Mouse (Mus musculus) hindbrain, embryonic 15.5 days (tissue): ENCODE measurements around the gene A630001G21Rik. TPM values are rescaled to one million over a fixed set of nuclear protein-coding genes. Genes with fewer than 3 reads are reported as not detected.

ENCODE experiments used
- ATAC-seq: fragments of 200-750 bp; cut with Nextera tagmentation; 2 replicates; pipeline ENCODE4 v1.8.0; 2017; ENCODE audit warnings: low read depth, moderate number of reproducible peaks, moderate TSS enrichment; ENCODE audit not compliant: low FRiP score
- H3K27ac ChIP-seq: fragments of 300-500 bp; sonication (generic); replicated peaks from 2 replicates; pipeline ENCODE4 v1.5.1; 2015; ENCODE audit warnings: mild to moderate bottlenecking, inconsistent platforms
- H3K27me3 ChIP-seq: fragments of 300-500 bp; sonication (generic); 2 replicates; pipeline ENCODE4 v1.6.1; 2015; ENCODE audit warnings: control low read depth, inconsistent platforms
- H3K36me3 ChIP-seq: fragments of 300-500 bp; sonication (generic); 2 replicates; pipeline ENCODE4 v1.6.1; 2015; ENCODE audit warnings: control low read depth, inconsistent platforms
- H3K4me1 ChIP-seq: fragments of 300-500 bp; sonication (generic); replicated peaks from 2 replicates; pipeline ENCODE4 v1.6.1; 2015; ENCODE audit warnings: control low read depth, inconsistent platforms
- H3K4me2 ChIP-seq: fragments of 300-500 bp; sonication (generic); 2 replicates; pipeline ENCODE4 v1.6.1; 2015; ENCODE audit warnings: moderate library complexity, mild to moderate bottlenecking, inconsistent platforms
- H3K4me3 ChIP-seq: fragments of 300-500 bp; sonication (generic); 2 replicates; pipeline ENCODE4 v1.5.1; 2015; ENCODE audit warnings: mild to moderate bottlenecking, inconsistent platforms
- H3K9ac ChIP-seq: fragments of 300-500 bp; sonication (generic); 2 replicates; pipeline ENCODE4 v1.6.1; 2015; ENCODE audit warnings: inconsistent platforms
- H3K9me3 ChIP-seq: fragments of 300-500 bp; sonication (generic); 2 replicates; pipeline ENCODE4 v1.6.1; 2016; ENCODE audit warnings: control low read depth, inconsistent platforms
- WGBS: fragments of 180-500 bp; shearing (Covaris S2); methylation state at CpG from one replicate; pipeline ENCODE4 v1.1.7; 2015; 5-methylcytosine and 5-hydroxymethylcytosine counted together
- polyA plus RNA-seq: library from polyadenylated mRNA; unstranded; fragments of >200 nt; fragmentation: Nextera tagmentation; extraction: Ambion mirVana; gene quantifications from 2 replicates; pipeline ENCODE4 v1.2.1, GENCODE M21; 2015

The A630001G21Rik gene
- polyA plus RNA-seq, 1 experiment from 2014 or later: 0.61 TPM

DNA sequence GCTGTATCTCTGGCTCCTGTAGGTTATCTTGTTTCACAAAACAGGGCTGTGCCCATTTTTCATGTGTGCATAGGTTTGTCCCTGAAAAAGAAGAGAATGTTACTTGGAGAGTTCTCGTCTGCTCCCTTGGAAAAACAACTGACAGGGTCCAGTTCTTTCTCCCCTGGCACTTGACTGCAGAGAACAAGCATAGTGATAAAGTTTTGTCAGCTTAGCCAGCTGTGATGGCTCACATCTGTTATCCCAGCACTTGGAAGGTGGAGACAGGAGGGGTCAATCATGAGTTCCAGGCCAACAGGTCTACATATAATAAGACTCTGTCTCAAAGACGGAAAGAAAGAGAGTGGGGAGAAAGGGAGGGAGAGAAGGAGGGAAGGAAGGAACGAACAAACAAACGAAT is 59.4 kb downstream of the A630001G21Rik start:
- Histone ChIP-seq H3K4me3 (no peak overlapping the region), H3K4me2 (no peak overlapping the region), H3K9me3 (no peaks in the 10 kb centered on the region), H3K9ac (no peak overlapping the region), H3K4me1 (peaks cover 5% of the 10 kb centered on the region; the same call in 1 of the 2 replicates), H3K27ac (no peak overlapping the region), H3K36me3 (no peaks in the 10 kb centered on the region), H3K27me3 (no peaks in the 10 kb centered on the region)
- 86% methylated on average over 4 of the region's 4 CpGs for WGBS
- no peak for ATAC-seq

DNA sequence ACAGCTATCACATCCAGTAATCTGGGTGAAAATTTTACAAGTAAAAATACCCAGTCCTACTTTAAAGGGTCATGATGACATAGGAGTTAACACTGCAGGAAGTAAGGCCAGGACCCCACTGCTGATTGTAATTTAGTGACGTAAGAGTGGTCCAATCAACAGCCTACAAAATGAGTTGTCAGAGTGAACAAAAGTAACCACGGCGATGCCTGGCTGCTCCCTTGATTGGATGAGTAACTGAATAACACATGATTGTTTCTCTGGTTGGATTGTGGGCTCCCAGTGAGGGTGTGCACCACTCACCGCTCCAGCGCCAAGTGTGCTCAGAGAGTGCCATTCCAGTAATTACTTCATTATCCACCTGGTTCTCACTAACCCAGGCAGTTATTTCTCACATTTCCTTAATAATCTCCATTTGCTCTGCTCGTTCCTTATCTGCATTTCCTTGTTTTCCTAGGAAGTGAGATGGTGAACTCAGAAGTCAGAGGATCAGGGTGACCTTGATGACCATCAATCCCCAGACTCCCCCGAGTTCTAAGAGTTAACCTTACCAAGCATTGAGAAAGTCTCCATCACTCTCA is 61.9 kb downstream of the A630001G21Rik start:
- Histone ChIP-seq H3K27me3 (no peaks in the 10 kb centered on the region), H3K4me2 (no peak overlapping the region), H3K9ac (no peak overlapping the region), H3K4me3 (no peak overlapping the region), H3K9me3 (no peaks in the 10 kb centered on the region), H3K4me1 (peaks cover 5% of the 10 kb centered on the region; the same call in 1 of the 2 replicates), H3K36me3 (no peaks in the 10 kb centered on the region), H3K27ac (no peak overlapping the region)
- 50% methylated on average over 7 of the region's 7 CpGs for WGBS
- no peak for ATAC-seq

DNA sequence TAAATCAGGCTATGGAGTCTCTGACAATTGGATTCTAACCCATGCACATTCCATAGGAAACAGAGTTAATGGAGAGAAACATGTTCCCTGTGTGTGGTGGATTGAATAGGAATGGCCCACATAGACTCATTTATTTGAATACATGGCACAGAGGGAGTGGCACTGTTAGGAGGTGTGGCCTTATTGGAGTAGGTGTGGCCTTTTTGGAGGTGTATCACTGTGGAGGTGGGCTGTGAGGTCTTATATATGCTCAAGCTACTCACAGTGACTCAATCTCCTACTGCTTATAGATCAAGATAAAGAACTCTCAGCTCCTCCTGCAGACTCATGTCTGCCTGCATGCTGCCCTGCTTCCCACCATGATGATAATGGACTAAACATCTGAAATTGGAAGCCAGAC is 63.9 kb downstream of the A630001G21Rik start:
- no peak for ATAC-seq
- no peak overlapping the region for H3K4me2 ChIP-seq
- no peak overlapping the region for H3K4me3 ChIP-seq
- H3K9me3 ChIP-seq: no peaks in the 10 kb centered on the region
- H3K27me3 ChIP-seq: no peaks in the 10 kb centered on the region
- H3K9ac ChIP-seq: no peak overlapping the region
- H3K27ac ChIP-seq: no peak overlapping the region
- H3K36me3 ChIP-seq: no peaks in the 10 kb centered on the region
- H3K4me1 ChIP-seq: no peaks in the 10 kb centered on the region

DNA sequence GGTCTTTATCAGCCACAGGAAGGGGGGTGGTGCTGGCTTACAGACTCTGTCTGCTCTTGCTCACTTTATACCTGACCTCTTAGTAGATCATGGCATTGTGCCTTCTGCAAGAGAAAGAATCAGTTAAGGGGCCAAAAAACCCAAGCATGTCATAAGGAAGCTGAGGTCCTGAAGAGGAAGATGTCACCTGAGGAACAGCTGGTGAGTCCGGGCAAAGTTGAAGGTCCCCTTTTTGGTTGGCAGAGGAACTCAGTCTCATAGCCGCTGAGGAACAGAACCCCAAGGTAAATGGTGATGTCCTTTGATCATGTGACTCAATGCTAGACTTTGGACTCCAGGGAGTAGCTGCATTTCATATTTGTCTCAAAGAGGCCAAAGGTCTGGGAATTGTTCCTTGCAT is 71.7 kb downstream of the A630001G21Rik start:
- Histone ChIP-seq H3K27ac (no peak overlapping the region), H3K4me3 (no peak overlapping the region), H3K36me3 (no peaks in the 10 kb centered on the region), H3K4me2 (no peak overlapping the region), H3K27me3 (no peaks in the 10 kb centered on the region), H3K9ac (no peak overlapping the region), H3K9me3 (no peaks in the 10 kb centered on the region), H3K4me1 (0 out of 2 replicates have a peak, but pooled peaks cover 5% of the 10 kb centered on the region)
- WGBS: 91% methylated on average over 2 of the region's 2 CpGs
- ATAC-seq: no peak

DNA sequence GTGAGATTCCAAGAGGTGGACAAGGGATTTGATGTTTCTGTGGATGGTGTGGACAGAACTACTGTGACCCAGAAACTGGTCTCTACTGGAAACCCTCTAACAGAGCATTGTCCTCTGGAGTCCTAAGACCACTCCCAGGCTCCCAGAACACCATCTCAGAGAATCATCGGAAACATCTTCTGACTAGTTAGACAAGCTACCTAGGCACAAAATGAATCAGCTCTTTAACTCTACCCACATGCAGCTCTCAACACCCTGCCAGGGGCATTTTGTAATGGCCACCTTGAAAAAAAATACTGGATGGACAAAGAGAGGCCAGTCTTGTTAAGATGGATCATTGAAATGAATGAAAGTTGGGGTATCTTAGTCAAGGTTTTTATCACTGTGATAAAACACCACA is 72.9 kb downstream of the A630001G21Rik start:
- 100% methylated on average over 1 of the region's 1 CpGs for WGBS
- no peak for ATAC-seq
- Histone ChIP-seq H3K27me3 (no peaks in the 10 kb centered on the region), H3K36me3 (no peaks in the 10 kb centered on the region), H3K4me3 (no peak overlapping the region), H3K27ac (no peak overlapping the region), H3K9me3 (no peaks in the 10 kb centered on the region), H3K9ac (no peak overlapping the region), H3K4me1 (0 out of 2 replicates have a peak, but pooled peaks cover 5% of the 10 kb centered on the region), H3K4me2 (no peak overlapping the region)

DNA sequence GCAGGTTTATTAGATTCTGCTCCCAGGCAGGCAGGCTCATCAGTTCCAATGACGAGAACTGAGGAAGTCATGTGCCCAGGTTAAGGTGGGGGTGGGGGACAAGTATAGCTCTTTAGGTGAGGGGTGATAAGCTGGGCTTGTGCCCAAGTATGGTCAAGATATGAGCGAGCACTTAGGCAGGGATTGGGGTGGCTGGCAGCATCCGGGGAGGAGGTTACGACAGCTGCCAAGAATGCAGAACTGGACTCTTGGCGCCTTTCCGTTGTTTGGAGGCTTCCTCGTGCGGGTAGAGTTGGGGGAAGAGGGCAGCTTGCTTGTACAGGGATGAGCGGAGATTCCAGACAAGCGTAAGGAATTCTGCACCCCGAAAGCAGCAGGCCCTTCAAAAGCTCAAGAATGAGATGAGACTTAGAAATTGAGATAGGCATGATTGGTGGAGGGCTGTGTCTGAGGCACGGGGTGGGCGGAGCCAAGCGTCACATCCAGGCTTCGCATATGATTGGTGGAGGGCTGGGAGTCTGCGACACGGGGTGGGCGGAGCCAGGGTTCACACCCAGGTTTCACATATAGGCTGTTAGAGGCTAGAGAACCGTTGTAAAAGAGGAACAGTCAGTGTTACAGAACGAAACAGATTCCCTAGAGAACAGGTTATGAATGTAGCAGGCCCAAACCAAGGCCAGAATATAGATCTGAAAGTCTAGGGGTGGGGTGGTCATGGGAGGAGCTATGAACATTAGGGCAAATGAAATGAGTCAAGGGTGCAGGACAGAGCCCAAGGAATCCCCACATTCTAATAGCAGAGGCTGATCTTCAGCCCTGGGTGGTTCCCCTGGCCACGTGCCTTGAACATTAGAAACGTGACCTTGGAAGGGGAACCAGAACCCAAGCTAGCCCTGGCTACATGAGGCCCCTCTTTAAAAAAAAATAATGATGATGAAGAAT is 74.9 kb downstream of the A630001G21Rik start:
- H3K36me3 ChIP-seq: no peaks in the 10 kb centered on the region
- H3K27me3 ChIP-seq: no peaks in the 10 kb centered on the region
- H3K4me3 ChIP-seq: peak overlapping the region; percentile 39
- peak overlapping the region; percentile 66 for H3K27ac ChIP-seq
- WGBS: 23% methylated on average over 22 of the region's 22 CpGs
- 0 out of 2 replicates have a peak, but pooled peaks cover 5% of the 10 kb centered on the region for H3K4me1 ChIP-seq
- peak overlapping the region; percentile 56 for H3K4me2 ChIP-seq
- ATAC-seq: peak; percentile 99
- H3K9me3 ChIP-seq: no peaks in the 10 kb centered on the region
- H3K9ac ChIP-seq: peak overlapping the region; percentile 14; the same call in 1 of the 2 replicates

DNA sequence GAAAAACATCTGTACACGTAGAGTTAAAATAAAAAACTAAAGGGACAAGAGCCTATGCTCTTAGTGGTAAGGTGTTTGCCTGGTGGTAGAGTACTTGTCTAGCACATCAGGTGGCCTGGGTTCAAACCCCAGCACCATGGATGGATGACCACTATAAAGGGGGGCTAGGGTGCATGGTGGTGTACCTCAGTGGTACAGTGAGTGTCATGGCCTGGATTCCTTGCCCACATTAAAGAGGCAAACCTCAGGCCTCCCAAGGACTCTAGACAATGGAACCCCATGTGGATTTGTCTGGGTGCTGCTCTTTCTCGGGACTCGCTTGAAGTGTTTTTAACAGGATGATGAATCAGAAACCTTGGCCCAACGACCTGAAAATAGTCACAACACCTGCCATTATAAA is 75.9 kb downstream of the A630001G21Rik start:
- no peak for ATAC-seq
- no peaks in the 10 kb centered on the region for H3K9me3 ChIP-seq
- no peak overlapping the region for H3K4me3 ChIP-seq
- H3K9ac ChIP-seq: no peak overlapping the region
- H3K36me3 ChIP-seq: no peaks in the 10 kb centered on the region
- H3K27ac ChIP-seq: no peak overlapping the region
- no peak overlapping the region for H3K4me2 ChIP-seq
- H3K4me1 ChIP-seq: 0 out of 2 replicates have a peak, but pooled peaks cover 5% of the 10 kb centered on the region
- 67% methylated on average over 4 of the region's 4 CpGs for WGBS
- H3K27me3 ChIP-seq: no peaks in the 10 kb centered on the region

DNA sequence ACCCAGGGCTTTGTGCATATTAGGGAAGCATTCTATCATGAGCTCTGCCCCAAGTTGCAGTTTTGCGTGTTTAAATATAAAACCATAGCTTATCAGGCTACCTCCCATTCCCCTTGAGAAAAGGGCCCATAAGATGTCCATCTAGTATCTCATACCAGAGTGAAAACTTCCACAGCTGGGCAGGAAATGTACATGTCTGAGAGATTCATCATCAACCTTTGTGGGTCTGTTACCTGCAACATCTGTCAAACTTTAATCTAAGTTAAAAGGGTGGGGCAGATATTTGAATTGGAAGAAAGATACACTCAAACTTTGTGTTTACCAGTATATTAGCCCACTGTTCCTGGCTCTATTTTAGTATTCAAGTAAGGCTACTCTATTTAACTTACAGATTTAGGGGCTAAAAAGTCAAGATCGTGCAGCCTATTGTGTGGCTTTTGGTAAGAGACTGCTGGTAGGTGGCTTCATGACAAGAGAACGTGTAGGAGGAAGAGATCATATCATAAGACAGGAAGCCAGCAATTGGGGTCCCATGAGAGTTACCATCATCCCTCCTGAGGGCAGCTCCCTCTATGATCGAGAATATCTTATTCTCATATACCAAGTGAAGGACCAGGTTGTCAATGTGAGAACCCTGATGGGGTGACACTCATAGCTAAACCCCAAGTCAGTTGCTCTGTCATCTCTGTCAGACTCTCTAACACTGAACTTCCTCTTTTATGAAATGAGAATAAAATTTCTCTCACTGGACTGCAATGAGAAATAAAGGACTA is 80.5 kb downstream of the A630001G21Rik start:
- ATAC-seq: no peak
- Histone ChIP-seq H3K9me3 (no peaks in the 10 kb centered on the region), H3K4me1 (no peaks in the 10 kb centered on the region), H3K27ac (no peak overlapping the region), H3K9ac (no peak overlapping the region), H3K4me3 (no peak overlapping the region), H3K36me3 (no peaks in the 10 kb centered on the region), H3K27me3 (no peaks in the 10 kb centered on the region), H3K4me2 (no peak overlapping the region)
- 84% methylated on average over 4 of the region's 4 CpGs for WGBS

DNA sequence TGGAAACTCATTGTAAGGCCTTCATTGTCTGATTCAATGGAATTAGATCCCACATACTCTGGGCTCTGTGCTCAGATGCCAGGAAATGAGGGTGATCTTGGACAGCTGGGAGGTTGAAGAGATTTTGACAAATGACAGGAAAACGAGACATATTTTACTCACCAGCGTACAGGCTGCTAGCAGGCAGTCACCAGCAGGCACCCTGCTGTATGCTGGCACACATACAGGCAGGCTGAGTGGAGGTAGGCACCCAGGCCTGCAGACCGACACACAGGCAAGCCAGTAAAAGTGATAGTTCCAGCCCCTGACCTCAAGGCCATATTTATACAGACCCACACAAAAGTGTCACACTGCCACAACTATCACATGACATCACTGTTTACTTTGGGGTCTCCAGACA is 82.8 kb downstream of the A630001G21Rik start:
- ATAC-seq: no peak
- no peaks in the 10 kb centered on the region for H3K9me3 ChIP-seq
- 80% methylated on average over 3 of the region's 3 CpGs for WGBS
- H3K4me3 ChIP-seq: no peak overlapping the region
- H3K9ac ChIP-seq: no peak overlapping the region
- H3K36me3 ChIP-seq: no peaks in the 10 kb centered on the region
- no peaks in the 10 kb centered on the region for H3K4me1 ChIP-seq
- H3K27ac ChIP-seq: no peak overlapping the region
- no peaks in the 10 kb centered on the region for H3K27me3 ChIP-seq
- H3K4me2 ChIP-seq: no peak overlapping the region

DNA sequence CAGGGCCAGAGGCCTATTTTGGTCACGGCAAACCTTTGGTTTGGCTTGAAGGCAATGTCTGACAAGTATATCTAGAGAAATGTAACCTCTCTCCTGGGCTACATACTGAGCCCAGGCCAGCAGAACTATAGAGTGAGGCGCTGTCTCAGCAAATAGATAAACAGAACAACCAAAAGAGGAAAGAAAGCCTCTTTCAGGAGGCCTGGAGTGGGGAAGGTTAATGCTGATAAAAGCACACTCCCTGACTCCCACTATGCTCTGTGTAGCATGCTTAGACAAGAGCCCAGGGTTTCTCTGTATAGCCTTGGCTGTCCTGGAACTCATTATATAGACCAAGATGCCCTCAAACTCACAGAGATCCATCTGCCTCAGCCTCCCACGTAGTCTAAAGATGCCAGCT is 85.2 kb downstream of the A630001G21Rik start:
- 81% methylated on average over 3 of the region's 3 CpGs for WGBS
- H3K4me2 ChIP-seq: no peak overlapping the region
- H3K4me3 ChIP-seq: no peak overlapping the region
- no peaks in the 10 kb centered on the region for H3K9me3 ChIP-seq
- no peak overlapping the region for H3K9ac ChIP-seq
- no peaks in the 10 kb centered on the region for H3K27me3 ChIP-seq
- H3K4me1 ChIP-seq: no peaks in the 10 kb centered on the region
- no peaks in the 10 kb centered on the region for H3K36me3 ChIP-seq
- H3K27ac ChIP-seq: no peak overlapping the region
- no peak for ATAC-seq

DNA sequence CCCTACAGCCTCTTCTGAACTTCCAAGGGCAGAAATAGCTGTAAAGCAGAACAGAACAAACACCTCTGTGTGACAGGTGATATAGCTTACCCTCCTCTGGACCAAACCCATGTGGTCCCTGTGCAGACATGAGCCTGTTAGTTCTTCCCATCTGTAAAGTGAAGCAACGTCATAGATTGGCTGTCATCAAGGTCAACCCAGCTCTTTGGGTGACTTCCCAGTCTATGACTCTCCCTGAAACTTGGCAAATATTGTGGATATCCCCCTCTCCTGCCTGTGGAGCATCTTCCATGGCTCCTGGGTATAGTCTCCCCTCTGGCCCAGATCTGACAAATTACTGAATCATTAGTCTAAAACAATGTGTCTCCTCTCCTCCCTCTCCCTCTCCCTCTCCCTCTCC is 86.2 kb downstream of the A630001G21Rik start:
- Histone ChIP-seq H3K27ac (no peak overlapping the region), H3K27me3 (no peaks in the 10 kb centered on the region), H3K9me3 (no peaks in the 10 kb centered on the region), H3K4me1 (no peaks in the 10 kb centered on the region), H3K9ac (no peak overlapping the region), H3K4me3 (no peak overlapping the region), H3K36me3 (no peaks in the 10 kb centered on the region), H3K4me2 (no peak overlapping the region)
- 65% methylated on average over 1 of the region's 1 CpGs for WGBS
- no peak for ATAC-seq

DNA sequence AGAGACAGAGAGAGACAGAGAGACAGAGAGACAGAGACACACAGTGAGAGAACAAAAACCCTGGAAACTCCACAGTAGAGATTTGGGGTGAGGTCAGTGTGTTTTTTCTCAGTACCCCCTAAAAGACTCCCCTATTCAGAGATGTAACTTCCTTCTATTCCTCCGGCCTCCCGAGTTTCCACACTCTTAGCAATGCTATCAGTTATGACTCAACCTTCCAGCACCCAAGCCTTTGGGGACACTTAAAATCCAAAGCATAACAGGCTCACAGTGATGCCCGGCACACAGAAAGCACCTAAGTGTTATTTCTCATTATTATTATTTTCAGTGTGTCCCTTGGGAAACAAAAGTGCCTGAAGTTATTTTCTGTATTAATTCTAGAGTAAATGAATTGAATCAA is 87.9 kb downstream of the A630001G21Rik start:
- Histone ChIP-seq H3K4me3 (no peak overlapping the region), H3K27ac (no peak overlapping the region), H3K27me3 (no peaks in the 10 kb centered on the region), H3K9ac (no peak overlapping the region), H3K36me3 (no peaks in the 10 kb centered on the region), H3K4me1 (no peaks in the 10 kb centered on the region), H3K4me2 (no peak overlapping the region), H3K9me3 (no peaks in the 10 kb centered on the region)
- no peak for ATAC-seq
- 78% methylated on average over 3 of the region's 3 CpGs for WGBS
